In the genomic region with DNA sequence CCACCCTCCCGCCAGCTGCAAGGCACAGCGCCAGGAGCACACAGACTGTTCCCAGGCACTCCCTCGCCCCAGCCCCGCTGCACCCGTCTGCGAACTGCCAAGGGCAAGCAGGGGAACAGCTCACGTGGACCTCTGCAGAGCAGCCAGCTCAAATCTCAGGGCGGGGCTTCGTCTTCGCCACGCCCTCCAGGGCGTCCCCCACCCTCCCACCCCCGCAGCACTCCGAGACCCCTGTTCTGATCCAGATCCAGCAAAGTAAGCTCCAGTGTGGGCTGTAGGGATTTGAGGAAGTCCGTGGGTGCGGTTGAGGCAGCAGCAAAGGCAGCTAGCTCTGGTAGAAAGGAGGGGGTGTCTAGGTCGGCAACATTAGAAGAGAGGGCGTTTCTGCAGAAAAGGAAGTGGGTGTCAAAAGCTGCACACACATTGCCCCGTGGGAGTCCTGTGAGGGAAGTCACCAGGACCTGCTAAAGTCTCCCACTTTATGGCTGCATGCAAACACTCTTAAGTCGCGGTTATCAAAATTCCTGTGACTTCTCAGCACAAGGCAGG, we compare ENCODE assay signal across 8 mouse cellular contexts.
DNase-seq lines count a peak whose midpoint lies in the region; ATAC-seq and TF ChIP-seq lines count a peak whose summit lies in the region.

No protein-coding gene starts in this region.

- no peaks in the 10 kb centered on the region for H3K27me3 ChIP-seq in CH12.LX (replicated peaks)
- no peaks in the 10 kb centered on the region for H3K27me3 ChIP-seq in forebrain, embryonic 14.5 days (replicated peaks; ENCODE audit: control insufficient read depth, insufficient read depth, low read length)
- H3K27me3 ChIP-seq in lung, embryonic 14.5 days (ENCODE audit: insufficient read depth, low read length) = no peaks in the 10 kb centered on the region

- H3K4me3 ChIP-seq in CH12.LX (replicated peaks in 1 of 3; ENCODE audit: low read depth in 2 of 3, low read length in 2 of 3, poor library complexity in 1 of 3) = peak overlapping the region; percentile 34 to 50 (median 49)
- H3K4me3 ChIP-seq in brown adipose tissue, adult 24 weeks (ENCODE audit: insufficient read depth, low read depth, low read length) = peak overlapping the region; percentile 55
- peak overlapping the region; percentile 26 for H3K4me3 ChIP-seq in forebrain, embryonic 14.5 days (ENCODE audit: low read depth, low read length)
- peak overlapping the region; percentile 37 for H3K4me3 ChIP-seq in lung, embryonic 14.5 days (ENCODE audit: low read depth, low read length)

- peak overlapping the region; percentile 40 for H3K27ac ChIP-seq in CH12.LX (ENCODE audit: insufficient read depth, low read depth)
- peak overlapping the region; percentile 95 for H3K27ac ChIP-seq in brown adipose tissue, adult 24 weeks (replicated peaks; ENCODE audit: low read depth, low read length)
- H3K27ac ChIP-seq in forebrain, embryonic 14.5 days (ENCODE audit: low read depth, low read length) = no peak overlapping the region
- H3K27ac ChIP-seq in lung, embryonic 14.5 days (ENCODE audit: low read depth) = peak overlapping the region; percentile 51

- WGBS in forebrain, embryonic 14.5 days = 3% methylated on average over 21 of the region's 21 CpGs
- WGBS in lung, embryonic 14.5 days = under 1% methylated on average over 21 of the region's 21 CpGs

- peak; percentile 49; the same call in 1 of the 2 replicates for TF ChIP-seq POLR2A in CH12.LX (IDR thresholded peaks at IDR 0.05; ENCODE audit: low read depth, low read length)

- peak; percentile 26; the same call in 1 of the 2 replicates for TF ChIP-seq EP300 in CH12.LX (IDR thresholded peaks at IDR 0.05; ENCODE audit: low read length)

- H3K4me1 ChIP-seq in CH12.LX (ENCODE audit: control insufficient read depth in 1 of 2, insufficient read depth in 2 of 2) = peaks cover 12 to 46% of the 10 kb centered on the region in 2 experiments
- H3K4me1 ChIP-seq in brown adipose tissue, adult 24 weeks (ENCODE audit: control insufficient read depth, insufficient read depth, insufficient read length, low read length) = 0 out of 2 replicates have a peak, but pooled peaks cover 4% of the 10 kb centered on the region
- H3K4me1 ChIP-seq in forebrain, embryonic 14.5 days (ENCODE audit: control insufficient read depth, insufficient read depth, low read length) = peaks cover 5% of the 10 kb centered on the region; the same call in 1 of the 2 replicates
- H3K4me1 ChIP-seq in lung, embryonic 14.5 days (ENCODE audit: insufficient read depth) = peaks cover 12% of the 10 kb centered on the region

- no peak for TF ChIP-seq CTCF in CH12.LX (conservative IDR thresholded peaks at IDR 0.05 in 1 of 2, IDR thresholded peaks at IDR 0.05 in 1 of 2; ENCODE audit: low read depth in 2 of 2, low read length in 2 of 2)
- TF ChIP-seq CTCF in lung, embryonic 14.5 days (IDR thresholded peaks at IDR 0.05; ENCODE audit: low read depth) = no peak

- TF ChIP-seq RAD21 in CH12.LX (IDR thresholded peaks at IDR 0.05; ENCODE audit: low read depth, low read length) = no peak

- in situ Hi-C loops in CH12.LX (cut with MboI; ENCODE audit: low pct_ligation_motif_present, low pct_unique_long_range_greater_than_20kb, low sequenced_read_pairs) = no loop called here

- H3K9me3 ChIP-seq in CH12.LX (replicated peaks; ENCODE audit: low read length) = no peaks in the 10 kb centered on the region
- H3K9me3 ChIP-seq in forebrain, embryonic 14.5 days (replicated peaks; ENCODE audit: control insufficient read depth, low read length) = no peaks in the 10 kb centered on the region
- no peaks in the 10 kb centered on the region for H3K9me3 ChIP-seq in lung, embryonic 14.5 days (ENCODE audit: low read depth, low read length)

- dilution Hi-C loops in CH12.LX (cut with MboI; ENCODE audit: extremely low pct_ligation_motif_present, extremely low pct_unique_long_range_greater_than_20kb, low sequenced_read_pairs) = no loop called here

- ATAC-seq in forebrain, embryonic 14.5 days = peak; percentile 97
- peak; percentile 92 for ATAC-seq in lung, embryonic 14.5 days (ENCODE audit: insufficient read depth)
- ATAC-seq in neutrophil, adult 5-6 weeks (ENCODE audit: extremely low read depth, insufficient number of reproducible peaks, low FRiP score, poor library complexity, severe bottlenecking) = peak; percentile 91

- H3K9ac ChIP-seq in CH12.LX (ENCODE audit: insufficient read depth, low read depth) = peak overlapping the region; percentile 37; the same call in 1 of the 2 replicates
- H3K9ac ChIP-seq in forebrain, embryonic 14.5 days (ENCODE audit: low read length) = peak overlapping the region; percentile 52
- peak overlapping the region; percentile 29; the same call in 1 of the 2 replicates for H3K9ac ChIP-seq in lung, embryonic 14.5 days

- no peaks in the 10 kb centered on the region for H3K36me3 ChIP-seq in CH12.LX (replicated peaks in 1 of 2; ENCODE audit: control insufficient read depth in 1 of 2, insufficient read depth in 1 of 2, low read length in 1 of 2)
- no peaks in the 10 kb centered on the region for H3K36me3 ChIP-seq in forebrain, embryonic 14.5 days (ENCODE audit: control insufficient read depth, insufficient read depth, low read length)
- H3K36me3 ChIP-seq in lung, embryonic 14.5 days (ENCODE audit: insufficient read depth) = no peaks in the 10 kb centered on the region

- intact Hi-C loops in heart, postnatal 14 days (cut with DNase I) = loop anchor here (2.0 to 5.0 kb wide), 2 partner anchors 136 to 144 kb away; no protein-coding TSS in a partner anchor

- H3K4me2 ChIP-seq in CH12.LX (ENCODE audit: insufficient read depth, low read depth, poor library complexity, severe bottlenecking) = peak overlapping the region; percentile 69
- H3K4me2 ChIP-seq in forebrain, embryonic 14.5 days (ENCODE audit: low read length) = peak overlapping the region; percentile 60
- H3K4me2 ChIP-seq in lung, embryonic 14.5 days = peak overlapping the region; percentile 61

- no peaks in the 10 kb centered on the region for H3K79me2 ChIP-seq in CH12.LX (replicated peaks; ENCODE audit: control insufficient read depth, extremely low read depth, insufficient read depth, poor library complexity, severe bottlenecking)

- DNase-seq in CH12.LX (ENCODE audit: extremely low read depth) = peak; percentile 71
- peak; percentile 73 for DNase-seq in forebrain, embryonic 14.5 days (ENCODE audit: low spot score)
- peak; percentile 89 to 90 for DNase-seq in heart, postnatal 14 days
- DNase-seq in layer of hippocampus, adult 18-20 months (ENCODE audit: low spot score in 2 of 2) = peak; percentile 59 to 70
- peak; percentile 88 for DNase-seq in lung, embryonic 14.5 days
- peak; percentile 71 to 73 for DNase-seq in thymus, postnatal 10 days (ENCODE audit: low spot score in 2 of 2)

TF ChIP-seq in CH12.LX, 34 proteins besides CTCF, POLR2A, EP300 and RAD21:
- TF ChIP-seq BHLHE40 (IDR thresholded peaks at IDR 0.05; ENCODE audit: low read depth, low read length) (peak; percentile 84), MYC (IDR thresholded peaks at IDR 0.05; ENCODE audit: low read depth, low read length) (no peak), ZMIZ1 (IDR thresholded peaks at IDR 0.05; ENCODE audit: low read depth, low read length) (0 out of 2 replicates have a peak, but pooled peaks have one; percentile 31), RCOR1 (conservative IDR thresholded peaks at IDR 0.05; ENCODE audit: low read depth, low read length) (no peak), IRF4 (IDR thresholded peaks at IDR 0.05; ENCODE audit: low read depth, low read length) (0 out of 2 replicates have a peak, but pooled peaks have one; percentile 7), JUND (conservative IDR thresholded peaks at IDR 0.05; ENCODE audit: low read depth, low read length) (no peak), ZKSCAN1 (IDR thresholded peaks at IDR 0.05; ENCODE audit: borderline replicate concordance, low read depth, low read length) (no peak), NELFE (IDR thresholded peaks at IDR 0.05; ENCODE audit: low read depth, low read length) (0 out of 2 replicates have a peak, but pooled peaks have one; percentile 9), MAZ (IDR thresholded peaks at IDR 0.05; ENCODE audit: low read depth, low read length) (peak; percentile 71), SIN3A (IDR thresholded peaks at IDR 0.05; ENCODE audit: low read length) (no peak), POLR2AphosphoS2 (IDR thresholded peaks at IDR 0.05; ENCODE audit: low read depth, low read length) (0 out of 2 replicates have a peak, but pooled peaks have one; percentile 26), KAT2A (IDR thresholded peaks at IDR 0.05; ENCODE audit: insufficient replicate concordance, low read length) (no peak), CHD2 (IDR thresholded peaks at IDR 0.05; ENCODE audit: low read length) (no peak), TCF12 (IDR thresholded peaks at IDR 0.05; ENCODE audit: low read depth, low read length) (no peak; the same call in 1 of the 2 replicates), USF1 (IDR thresholded peaks at IDR 0.05; ENCODE audit: low read depth, low read length) (no peak; the same call in 1 of the 2 replicates), GABPA (IDR thresholded peaks at IDR 0.05; ENCODE audit: insufficient replicate concordance, low read depth, low read length) (no peak), ELF1 (IDR thresholded peaks at IDR 0.05; ENCODE audit: low read depth, low read length) (peak; percentile 68), MEF2A (IDR thresholded peaks at IDR 0.05; ENCODE audit: borderline replicate concordance, low read depth, low read length) (no peak), MXI1 (IDR thresholded peaks at IDR 0.05; ENCODE audit: low read depth, low read length) (peak; percentile 78; the same call in 1 of the 2 replicates), USF2 (conservative IDR thresholded peaks at IDR 0.05; ENCODE audit: low read depth, low read length) (no peak), ETS1 (conservative IDR thresholded peaks at IDR 0.05; ENCODE audit: low read depth, low read length) (peak; percentile 29; the same call in 1 of the 2 replicates), TBP (conservative IDR thresholded peaks at IDR 0.05; ENCODE audit: low read depth, low read length) (no peak), MAFK (IDR thresholded peaks at IDR 0.05; ENCODE audit: insufficient replicate concordance, low read length) (no peak), SMC3 (IDR thresholded peaks at IDR 0.05; ENCODE audit: low read depth, low read length) (peak; percentile 2; the same call in 1 of the 2 replicates)
